Mouse (Mus musculus): ENCODE data around the gene Sipa1. TPM values are rescaled to one million over a fixed set of nuclear protein-coding genes. Genes with fewer than 3 reads are reported as not detected.

The Sipa1 gene
- polyA plus RNA-seq, 1 experiment, result 5.5 TPM

- H3K27me3 ChIP-seq (ENCODE audit: control insufficient read depth, insufficient read depth, low read length), result no peaks in the 10 kb centered on the region
- H3K27ac ChIP-seq (ENCODE audit: control insufficient read depth, insufficient read depth, low read depth, low read length), result no peak overlapping the region
- no peaks in the 10 kb centered on the region for H3K36me3 ChIP-seq (ENCODE audit: control insufficient read depth, insufficient read depth, low read length)
- H3K4me1 ChIP-seq (ENCODE audit: control insufficient read depth, insufficient read depth, low read length), result peaks cover 41% of the 10 kb centered on the region
- H3K4me3 ChIP-seq (ENCODE audit: control insufficient read depth, low read depth, low read length), result no peak overlapping the region
- no peak for TF ChIP-seq CTCF (IDR thresholded peaks at IDR 0.05; ENCODE audit: control insufficient read depth, insufficient read depth, insufficient replicate concordance, low read depth, low read length)
- TF ChIP-seq POLR2A (IDR thresholded peaks at IDR 0.05; ENCODE audit: control insufficient read depth, low read depth, low read length), result no peak
These were observed 11.8 kb downstream of the Sipa1 start for GRCm38 (mm10) chr19:5651502-5652274.

DNA sequence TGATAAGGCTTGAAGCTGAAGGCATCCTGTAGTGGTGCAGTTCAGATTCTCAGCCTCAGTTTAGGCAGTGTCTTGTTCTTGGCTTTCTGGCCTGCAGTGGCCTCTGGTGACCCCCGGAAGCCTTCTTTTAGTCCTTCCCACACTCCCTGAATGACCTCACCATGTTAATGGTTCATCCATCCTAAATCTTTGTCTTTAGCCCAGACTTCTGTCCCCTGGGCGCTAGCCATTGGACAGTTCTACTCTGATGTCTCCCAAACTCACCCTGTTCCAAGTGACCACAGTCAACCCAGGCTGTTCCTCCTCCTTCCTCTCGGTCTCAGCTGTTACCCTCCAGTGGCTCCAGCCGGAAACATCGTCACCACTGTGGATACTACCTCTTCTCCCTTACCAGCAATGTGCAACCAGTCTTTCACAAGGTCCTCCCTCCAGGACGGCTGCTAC lies 14.2 kb downstream of the Sipa1 start:
- no peaks in the 10 kb centered on the region; the same call in 1 of the 2 replicates for H3K36me3 ChIP-seq (ENCODE audit: control insufficient read depth, insufficient read depth, low read length)
- peaks cover 32% of the 10 kb centered on the region for H3K4me1 ChIP-seq (ENCODE audit: control insufficient read depth, insufficient read depth, low read length)
- TF ChIP-seq CTCF (IDR thresholded peaks at IDR 0.05; ENCODE audit: control insufficient read depth, insufficient read depth, insufficient replicate concordance, low read depth, low read length) (no peak), POLR2A (IDR thresholded peaks at IDR 0.05; ENCODE audit: control insufficient read depth, low read depth, low read length) (no peak)
- no peak overlapping the region for H3K4me3 ChIP-seq (ENCODE audit: control insufficient read depth, low read depth, low read length)
- no peak overlapping the region for H3K27ac ChIP-seq (ENCODE audit: control insufficient read depth, insufficient read depth, low read depth, low read length)
- H3K27me3 ChIP-seq (ENCODE audit: control insufficient read depth, insufficient read depth, low read length), result no peaks in the 10 kb centered on the region

GRCm38 (mm10) chr19:5648401-5649297 lies 14.9 kb downstream of the Sipa1 start:
- peaks cover 1% of the 10 kb centered on the region; the same call in 1 of the 2 replicates for H3K36me3 ChIP-seq (ENCODE audit: control insufficient read depth, insufficient read depth, low read length)
- H3K4me3 ChIP-seq (ENCODE audit: control insufficient read depth, low read depth, low read length), result peak overlapping the region; percentile 11

DNA sequence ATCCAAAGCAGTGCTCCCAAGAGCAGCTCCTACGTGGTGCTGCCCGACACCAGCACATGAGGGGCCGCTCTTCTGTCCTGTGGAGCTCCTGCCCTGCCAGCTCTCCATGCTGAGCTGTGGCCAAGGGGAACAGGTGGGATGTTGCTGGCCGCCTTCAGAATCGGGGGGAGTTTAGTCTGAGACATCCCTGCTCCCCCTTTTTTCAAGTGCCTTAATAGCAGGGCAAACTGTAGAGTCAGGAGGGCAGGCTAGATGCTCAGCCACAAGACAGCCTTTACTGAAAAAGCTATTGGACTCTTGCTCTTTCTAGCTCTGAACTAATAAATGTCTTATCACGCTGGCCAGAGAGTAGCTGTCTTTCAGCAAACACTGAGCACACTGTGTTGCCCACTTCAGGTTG lies 15.7 kb downstream of the Sipa1 start:
- peaks cover 1% of the 10 kb centered on the region; the same call in 1 of the 2 replicates for H3K36me3 ChIP-seq (ENCODE audit: control insufficient read depth, insufficient read depth, low read length)

More at GRCm38 (mm10) chr19:5648401-5649297, 14.9 kb downstream of the Sipa1 start:
- H3K27ac ChIP-seq (ENCODE audit: control insufficient read depth, insufficient read depth, low read depth, low read length), result peak overlapping the region; percentile 59
- no peak for TF ChIP-seq POLR2A (IDR thresholded peaks at IDR 0.05; ENCODE audit: control insufficient read depth, low read depth, low read length)
- no peak for TF ChIP-seq CTCF (IDR thresholded peaks at IDR 0.05; ENCODE audit: control insufficient read depth, insufficient read depth, insufficient replicate concordance, low read depth, low read length)
- H3K4me1 ChIP-seq (ENCODE audit: control insufficient read depth, insufficient read depth, low read length), result peaks cover 30% of the 10 kb centered on the region
- H3K27me3 ChIP-seq (ENCODE audit: control insufficient read depth, insufficient read depth, low read length), result no peaks in the 10 kb centered on the region

DNA sequence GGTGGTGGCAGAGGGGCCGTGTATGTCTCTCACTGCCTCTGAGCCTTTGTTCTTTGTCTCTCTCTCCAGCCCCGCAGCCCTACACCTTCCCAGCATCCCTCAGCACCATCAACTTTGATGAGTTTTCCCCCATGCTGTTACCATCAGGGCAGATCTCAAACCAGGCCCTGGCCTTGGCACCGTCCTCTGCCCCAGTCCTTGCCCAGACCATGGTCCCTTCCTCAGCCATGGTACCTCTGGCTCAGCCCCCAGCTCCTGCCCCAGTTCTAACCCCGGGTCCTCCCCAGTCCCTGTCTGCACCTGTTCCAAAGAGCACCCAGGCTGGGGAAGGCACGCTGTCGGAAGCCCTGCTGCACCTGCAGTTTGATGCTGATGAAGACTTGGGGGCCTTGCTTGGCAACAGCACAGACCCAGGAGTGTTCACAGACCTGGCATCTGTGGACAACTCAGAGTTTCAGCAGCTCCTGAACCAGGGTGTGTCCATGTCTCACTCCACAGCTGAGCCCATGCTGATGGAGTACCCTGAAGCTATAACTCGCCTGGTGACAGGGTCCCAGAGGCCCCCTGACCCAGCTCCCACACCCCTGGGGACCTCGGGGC lies 16.7 kb downstream of the Sipa1 start:
- Histone ChIP-seq H3K4me3 (ENCODE audit: control insufficient read depth, low read depth, low read length) (no peak overlapping the region), H3K36me3 (ENCODE audit: control insufficient read depth, insufficient read depth, low read length) (peaks cover 1% of the 10 kb centered on the region; the same call in 1 of the 2 replicates), H3K4me1 (ENCODE audit: control insufficient read depth, insufficient read depth, low read length) (peaks cover 23% of the 10 kb centered on the region), H3K27me3 (ENCODE audit: control insufficient read depth, insufficient read depth, low read length) (no peaks in the 10 kb centered on the region), H3K27ac (ENCODE audit: control insufficient read depth, insufficient read depth, low read depth, low read length) (no peak overlapping the region)
- TF ChIP-seq CTCF (IDR thresholded peaks at IDR 0.05; ENCODE audit: control insufficient read depth, insufficient read depth, insufficient replicate concordance, low read depth, low read length) (no peak), POLR2A (IDR thresholded peaks at IDR 0.05; ENCODE audit: control insufficient read depth, low read depth, low read length) (no peak)

More for the DNA sequence above, 15.7 kb downstream of the Sipa1 start:
- H3K27ac ChIP-seq (ENCODE audit: control insufficient read depth, insufficient read depth, low read depth, low read length), result no peak overlapping the region; the same call in 1 of the 2 replicates
- H3K4me3 ChIP-seq (ENCODE audit: control insufficient read depth, low read depth, low read length), result no peak overlapping the region
- H3K27me3 ChIP-seq (ENCODE audit: control insufficient read depth, insufficient read depth, low read length), result no peaks in the 10 kb centered on the region
- peaks cover 30% of the 10 kb centered on the region for H3K4me1 ChIP-seq (ENCODE audit: control insufficient read depth, insufficient read depth, low read length)
- TF ChIP-seq CTCF (IDR thresholded peaks at IDR 0.05; ENCODE audit: control insufficient read depth, insufficient read depth, insufficient replicate concordance, low read depth, low read length) (no peak), POLR2A (IDR thresholded peaks at IDR 0.05; ENCODE audit: control insufficient read depth, low read depth, low read length) (no peak)

- peaks cover 18% of the 10 kb centered on the region for H3K4me1 ChIP-seq (ENCODE audit: control insufficient read depth, insufficient read depth, low read length)
- H3K4me3 ChIP-seq (ENCODE audit: control insufficient read depth, low read depth, low read length), result no peak overlapping the region
- no peak overlapping the region for H3K27ac ChIP-seq (ENCODE audit: control insufficient read depth, insufficient read depth, low read depth, low read length)
- peaks cover 1% of the 10 kb centered on the region; the same call in 1 of the 2 replicates for H3K36me3 ChIP-seq (ENCODE audit: control insufficient read depth, insufficient read depth, low read length)
- no peak for TF ChIP-seq CTCF (IDR thresholded peaks at IDR 0.05; ENCODE audit: control insufficient read depth, insufficient read depth, insufficient replicate concordance, low read depth, low read length)
- TF ChIP-seq POLR2A (IDR thresholded peaks at IDR 0.05; ENCODE audit: control insufficient read depth, low read depth, low read length), result no peak
- no peaks in the 10 kb centered on the region for H3K27me3 ChIP-seq (ENCODE audit: control insufficient read depth, insufficient read depth, low read length)
These were observed 18.2 kb downstream of the Sipa1 start for GRCm38 (mm10) chr19:5645280-5645679.

Data from testis, adult 2 months (tissue).